Mouse (Mus musculus): ENCODE data around the gene Lpin2.

The Lpin2 gene

DNA sequence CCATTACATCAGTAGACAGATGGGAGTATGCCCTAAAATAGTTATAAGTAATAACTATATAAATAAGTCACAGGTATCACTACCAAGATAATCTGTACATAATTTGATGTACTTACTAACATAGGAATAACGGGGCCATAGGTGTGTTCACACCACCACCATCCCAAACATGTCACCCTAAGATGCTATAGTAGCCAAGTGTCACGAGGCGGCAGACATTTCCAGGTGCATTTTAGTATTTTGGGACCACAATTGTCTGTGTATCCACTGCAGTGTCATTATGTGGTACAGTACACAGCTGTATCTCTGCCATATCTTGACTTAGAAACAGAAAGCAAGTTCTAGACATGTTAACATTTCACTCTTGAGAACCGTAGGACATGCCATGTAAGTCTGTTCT lies 50.9 kb downstream of the Lpin2 start:
- no peak for DNase-seq (ENCODE audit: low spot score)

DNA sequence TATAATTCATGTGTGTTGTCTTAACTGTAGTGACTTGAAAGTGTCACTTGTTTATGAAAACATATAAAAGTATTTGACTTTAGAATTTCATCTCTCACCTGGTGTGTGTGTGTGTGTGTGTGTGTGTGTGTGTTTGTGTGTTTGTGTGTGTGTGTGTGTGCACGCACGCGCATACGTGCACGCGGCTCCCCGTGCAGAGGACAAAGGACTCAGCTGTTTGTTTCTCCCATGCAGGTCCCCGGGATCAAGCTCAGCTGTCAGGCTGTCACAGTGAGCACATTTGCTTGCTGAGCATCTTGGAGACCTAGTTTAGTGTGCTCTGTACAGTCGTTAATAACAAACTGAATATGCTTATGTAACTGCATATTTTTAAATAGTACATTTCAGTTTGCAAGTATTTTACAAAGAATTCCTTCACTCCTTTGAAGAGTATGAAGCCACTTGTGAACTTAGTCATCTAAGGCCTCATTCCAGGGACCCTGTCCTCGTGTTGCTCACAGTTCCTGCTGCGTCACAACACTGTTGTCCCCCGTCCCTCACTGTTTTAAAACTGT lies 51.8 kb downstream of the Lpin2 start:
- no peak for DNase-seq (ENCODE audit: low spot score)

DNA sequence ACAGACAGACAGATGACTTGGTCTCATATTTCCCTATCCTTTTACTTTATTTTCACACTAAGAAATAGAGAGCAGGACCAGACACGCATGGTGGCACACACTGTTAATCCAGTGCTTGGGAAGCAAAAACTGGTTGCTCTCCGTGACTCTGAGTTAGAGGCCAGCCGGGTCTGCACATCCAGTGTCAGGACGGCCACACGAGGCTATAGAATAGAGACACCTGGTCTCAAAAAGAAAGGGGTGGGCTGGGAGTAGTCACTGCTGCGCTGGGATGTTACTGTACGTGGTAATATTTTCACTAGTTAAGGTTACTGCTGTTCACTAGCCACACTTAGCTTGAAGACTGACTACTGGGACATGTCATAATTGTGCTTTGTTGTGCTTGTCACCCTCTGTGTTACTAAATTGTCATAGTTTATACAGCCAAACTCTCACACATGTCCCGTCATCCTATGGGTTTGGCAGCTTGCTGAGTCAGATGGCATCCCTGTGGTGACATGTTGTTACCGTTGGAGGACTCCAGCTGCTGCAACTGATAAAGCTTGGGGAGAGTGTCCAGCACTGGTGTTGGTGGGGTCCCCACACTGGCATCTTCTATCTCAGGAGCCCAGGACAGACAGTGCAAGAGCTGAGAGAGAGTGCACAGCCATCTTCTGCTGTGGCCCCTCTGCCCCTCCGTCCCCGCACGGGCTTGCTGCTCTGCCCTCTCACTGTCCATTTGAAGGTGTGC lies 53.0 kb downstream of the Lpin2 start:
- DNase-seq (ENCODE audit: low spot score): no peak

DNA sequence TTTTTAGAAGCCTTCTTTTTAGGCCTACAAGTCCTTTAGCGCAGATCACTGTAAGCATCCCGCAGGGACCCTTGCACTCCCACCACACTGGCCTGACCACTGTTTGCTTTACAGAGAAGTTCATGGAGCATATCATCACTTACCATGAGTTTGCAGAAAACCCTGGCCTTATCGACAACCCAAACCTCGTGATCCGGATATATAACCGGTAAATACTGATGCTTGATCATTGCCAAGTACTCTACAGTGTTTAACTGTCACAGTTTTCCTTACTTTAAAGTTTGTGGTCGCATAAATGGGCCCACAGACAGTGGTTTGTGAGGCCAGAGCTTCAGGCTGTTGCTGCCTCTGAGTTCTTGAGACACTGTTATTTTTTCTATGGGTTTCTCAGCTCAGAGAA lies 56.1 kb downstream of the Lpin2 start:
- DNase-seq (ENCODE audit: low spot score): no peak

DNA sequence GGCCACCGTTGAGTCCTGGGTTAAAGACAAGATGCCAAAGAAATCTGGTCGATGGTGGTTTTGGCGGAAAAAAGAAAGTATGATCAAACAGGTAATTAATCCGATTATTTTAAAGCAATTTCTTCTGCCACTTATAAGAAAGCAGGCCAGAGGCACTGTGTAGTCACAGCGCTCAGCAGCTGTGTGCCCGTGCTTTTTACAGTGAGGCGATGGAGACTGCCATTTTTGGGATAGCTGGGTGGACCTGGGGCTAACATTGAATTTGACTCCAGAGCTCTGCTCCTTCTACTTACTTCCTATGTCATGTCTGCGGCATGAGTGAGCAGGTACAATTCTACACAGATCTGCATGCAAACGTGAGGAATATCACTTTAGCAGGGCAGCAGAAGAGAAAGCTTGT lies 58.5 kb downstream of the Lpin2 start:
- no peak for DNase-seq (ENCODE audit: low spot score)

DNA sequence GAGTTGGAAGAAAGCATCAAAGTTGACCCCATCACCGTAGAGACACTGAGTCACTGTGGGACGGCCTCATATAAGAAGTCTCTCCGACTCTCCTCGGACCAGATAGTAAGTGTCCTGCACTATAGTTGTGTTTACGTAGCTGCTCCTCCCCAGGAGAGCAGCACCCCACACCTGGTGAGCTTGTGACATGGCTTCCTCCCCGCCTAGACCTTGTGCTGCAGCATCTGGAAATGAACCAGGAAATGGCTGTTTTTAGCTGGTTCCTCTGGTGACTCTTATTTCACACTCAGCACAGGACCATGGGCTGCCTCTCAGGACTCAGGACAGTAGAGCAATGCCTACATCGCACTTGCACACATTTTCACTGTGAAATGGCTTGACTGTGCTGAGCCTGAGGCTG lies 60.3 kb downstream of the Lpin2 start:
- DNase-seq (ENCODE audit: low spot score): no peak

DNA sequence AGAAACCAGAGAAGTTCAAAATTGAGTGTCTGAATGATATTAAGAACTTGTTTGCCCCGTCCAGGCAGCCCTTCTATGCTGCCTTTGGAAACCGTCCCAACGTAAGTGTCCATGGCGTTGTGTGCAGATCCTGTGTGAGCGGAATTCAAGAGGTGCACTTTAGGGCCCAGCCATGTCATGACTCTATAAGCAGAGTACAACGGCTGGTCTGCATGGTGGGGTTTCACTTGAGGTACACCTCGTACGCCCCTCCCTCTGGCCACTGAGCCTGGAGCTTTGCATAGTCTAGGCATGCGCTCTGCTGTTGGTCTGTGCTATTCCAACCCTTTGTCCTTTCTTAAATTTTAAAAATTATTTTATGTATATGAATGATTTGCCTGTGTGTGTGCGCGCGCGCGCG lies 62.8 kb downstream of the Lpin2 start:
- no peak for DNase-seq (ENCODE audit: low spot score)

DNA sequence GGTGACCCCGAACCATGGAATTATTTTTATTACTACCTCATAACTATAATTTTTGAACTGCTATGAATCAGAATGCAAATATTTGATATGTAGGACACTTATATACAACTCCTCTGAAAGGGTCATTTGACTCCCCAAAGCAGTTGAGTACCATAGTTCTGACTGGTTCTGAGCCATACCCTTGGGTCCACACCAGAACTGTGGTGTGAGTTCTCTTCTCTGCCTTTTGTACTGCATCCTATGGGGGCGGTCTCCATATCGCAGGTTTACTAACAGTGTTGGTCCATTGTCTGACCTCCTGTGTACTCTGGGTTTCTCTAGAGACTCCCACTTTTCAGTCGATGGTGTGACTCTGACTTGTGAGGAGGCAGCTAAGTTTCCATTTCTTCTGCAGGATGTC lies 63.7 kb downstream of the Lpin2 start:
- DNase-seq (ENCODE audit: low spot score): no peak

DNA sequence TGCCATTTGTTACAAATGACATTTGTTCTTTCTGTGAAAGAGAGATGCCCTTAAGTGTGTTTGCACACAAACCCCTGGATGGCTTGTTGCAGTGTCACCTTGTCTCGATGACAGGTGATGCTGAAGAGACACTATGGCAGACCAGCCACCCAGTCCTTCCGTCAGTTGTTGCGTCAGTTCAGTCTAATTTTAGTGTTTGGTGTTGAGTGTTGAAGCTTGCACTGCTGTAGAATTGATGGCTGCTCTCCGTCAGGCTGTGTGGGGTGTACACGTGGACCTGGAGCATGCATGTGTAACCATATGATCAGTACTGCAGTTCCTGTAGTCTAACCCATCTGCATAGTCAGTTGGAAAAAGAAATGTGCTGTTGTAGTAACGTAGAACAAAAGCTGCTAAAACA lies 66.6 kb downstream of the Lpin2 start:
- no peak for DNase-seq (ENCODE audit: low spot score)

DNA sequence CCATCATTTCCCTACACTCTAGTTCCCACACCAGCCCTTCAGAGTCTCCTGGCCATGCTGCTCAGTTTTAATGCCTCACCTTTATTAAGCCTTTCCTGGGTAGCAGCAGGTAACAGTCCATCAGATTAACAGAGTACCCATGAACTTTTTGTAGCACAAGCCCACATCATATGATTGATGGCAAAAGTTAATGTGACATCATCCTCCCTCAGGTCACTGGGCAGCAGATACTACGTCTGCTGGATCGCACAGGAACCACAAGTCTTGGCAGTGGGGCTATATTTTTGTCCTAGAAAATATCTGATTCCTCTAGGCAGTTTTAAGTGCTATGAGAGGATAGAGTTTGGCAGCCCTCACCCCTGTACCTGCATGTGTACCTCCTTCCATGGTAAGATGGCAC lies 67.7 kb downstream of the Lpin2 start:
- no peak for DNase-seq (ENCODE audit: low spot score)

DNA sequence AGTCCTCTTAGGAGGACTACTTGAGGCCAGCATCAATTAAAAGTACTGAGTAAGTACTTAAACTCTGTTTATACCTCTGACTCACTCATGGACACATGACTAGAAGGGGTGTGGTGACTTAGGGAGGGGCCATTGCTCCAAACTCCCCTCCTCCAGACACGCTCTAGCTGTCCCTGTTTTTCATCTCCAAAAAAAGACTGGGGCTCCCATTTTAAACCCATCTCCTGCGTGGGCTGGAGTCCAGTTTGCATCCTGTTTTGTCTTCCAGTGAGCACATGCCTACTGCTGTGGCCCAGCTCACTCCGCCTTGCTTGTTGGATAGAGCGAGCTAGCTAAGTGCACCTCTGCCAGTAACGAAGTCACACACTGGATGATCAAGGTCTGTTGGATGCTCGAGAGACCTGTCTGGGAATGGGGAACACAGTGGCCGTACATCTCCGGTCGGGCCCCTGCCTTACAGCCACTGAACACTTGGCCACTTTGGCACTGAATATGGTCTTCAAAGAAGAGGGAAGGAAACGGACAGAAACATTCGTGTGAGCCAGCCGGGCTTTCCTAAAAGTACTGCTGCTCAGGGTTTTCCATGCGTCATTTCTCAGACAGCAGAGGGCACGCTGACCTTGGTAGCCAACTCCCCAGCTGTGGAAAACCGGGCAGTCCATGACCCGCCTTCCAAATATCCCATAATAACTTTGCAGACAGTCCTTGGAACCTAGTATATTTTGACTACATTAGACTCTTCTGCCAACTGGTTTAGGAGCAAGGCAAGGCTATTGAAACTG lies 68.7 kb downstream of the Lpin2 start:
- DNase-seq (ENCODE audit: low spot score): no peak

DNA sequence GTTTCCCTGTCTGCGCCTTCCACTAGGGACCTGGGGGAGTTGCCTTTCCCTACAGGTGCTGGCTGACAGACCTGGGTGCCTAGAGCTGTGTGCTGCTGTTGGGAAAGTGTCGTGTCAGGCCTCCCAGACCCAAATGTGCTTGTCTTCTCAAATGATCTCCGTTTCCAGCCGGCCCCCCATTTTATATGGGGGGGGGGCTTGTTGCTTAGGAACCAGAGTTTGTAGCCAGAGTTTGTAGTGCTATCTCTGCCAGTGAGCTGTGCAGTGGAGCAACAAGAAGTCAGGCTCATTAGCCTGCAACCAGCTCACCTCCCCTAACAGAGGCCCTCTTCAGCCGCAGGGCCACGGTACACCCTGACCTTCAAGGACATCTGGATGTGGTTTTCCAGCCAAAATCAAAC lies 69.2 kb downstream of the Lpin2 start:
- peak; percentile 41 for DNase-seq (ENCODE audit: low spot score)

DNA sequence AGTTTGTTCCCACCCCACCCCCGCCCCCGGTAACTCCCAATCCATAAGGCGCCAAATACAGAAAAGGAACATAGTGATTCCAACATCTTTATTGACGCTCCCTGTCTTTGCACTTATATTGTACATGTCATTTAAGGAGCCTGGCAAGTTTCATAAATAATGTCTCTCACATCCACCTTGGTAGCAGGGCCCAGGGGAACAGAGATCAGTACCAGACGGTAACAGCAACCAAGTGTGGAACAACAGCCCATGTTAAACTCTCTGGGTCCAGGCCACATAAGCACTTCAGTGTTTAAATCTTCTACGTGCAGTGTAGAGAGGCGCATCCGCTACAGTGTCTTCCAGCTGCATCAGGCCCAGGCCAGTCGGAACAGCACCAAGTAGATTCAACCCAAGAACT lies 69.7 kb downstream of the Lpin2 start:
- no peak for DNase-seq (ENCODE audit: low spot score)

DNA sequence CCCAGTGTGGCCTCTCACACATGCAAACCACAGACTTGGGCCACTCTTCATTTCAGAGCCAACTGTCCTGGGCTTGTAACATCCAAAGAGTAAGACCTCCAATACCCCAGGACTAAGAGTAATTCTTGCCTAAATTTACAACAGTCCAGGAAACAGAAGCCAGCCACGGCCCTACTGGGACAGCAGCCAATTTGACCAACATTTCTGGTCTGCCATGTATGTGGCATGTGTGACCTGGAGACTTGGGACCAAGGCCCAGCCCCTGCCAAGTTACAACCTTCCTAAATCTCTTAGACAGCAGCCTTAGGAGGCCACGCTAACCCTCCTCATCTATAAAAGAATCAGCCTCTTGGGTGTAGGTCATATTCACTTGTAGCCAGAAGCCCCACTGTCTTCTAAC lies 71.0 kb downstream of the Lpin2 start:
- no peak for DNase-seq (ENCODE audit: low spot score)

DNA sequence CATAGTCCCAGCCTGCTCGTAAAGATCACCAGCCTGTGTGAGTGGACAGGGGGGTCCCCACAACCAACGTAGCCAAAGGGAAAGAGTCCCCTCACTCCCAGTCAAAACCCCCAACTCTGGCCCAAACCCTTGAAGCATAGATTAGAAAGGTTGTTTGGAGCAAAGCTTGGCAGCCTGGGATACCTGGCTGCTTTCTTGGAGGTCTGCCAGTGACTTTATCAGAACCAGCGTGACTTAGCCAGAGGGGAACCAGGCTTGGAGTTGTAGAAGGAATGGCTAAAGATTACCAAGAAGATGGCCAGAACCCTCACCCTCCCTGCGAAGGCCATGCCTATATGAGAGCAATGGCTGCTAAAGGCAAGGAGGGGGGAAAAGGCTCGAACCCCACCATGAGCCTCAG lies 71.7 kb downstream of the Lpin2 start:
- DNase-seq (ENCODE audit: low spot score): no peak

DNA sequence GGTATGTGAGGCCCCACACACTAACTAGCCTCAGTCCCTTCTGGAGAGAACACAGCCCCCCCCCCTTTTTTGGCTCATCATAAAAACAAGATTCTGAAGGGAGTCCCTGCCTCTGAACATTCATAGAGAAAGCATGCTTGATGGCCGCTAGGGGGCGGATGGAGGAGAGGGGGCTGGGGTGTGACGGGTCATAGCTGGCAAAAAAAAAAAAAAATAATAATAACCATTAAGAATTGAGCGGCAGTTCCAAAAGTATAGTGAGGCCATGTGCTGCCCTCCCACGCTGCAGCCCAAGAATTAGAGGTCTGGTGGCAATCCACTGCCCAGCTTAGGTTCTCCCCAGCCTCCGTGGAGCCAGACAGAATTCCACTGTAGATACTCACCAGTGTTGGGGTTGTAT lies 72.4 kb downstream of the Lpin2 start:
- DNase-seq (ENCODE audit: low spot score): no peak

DNA sequence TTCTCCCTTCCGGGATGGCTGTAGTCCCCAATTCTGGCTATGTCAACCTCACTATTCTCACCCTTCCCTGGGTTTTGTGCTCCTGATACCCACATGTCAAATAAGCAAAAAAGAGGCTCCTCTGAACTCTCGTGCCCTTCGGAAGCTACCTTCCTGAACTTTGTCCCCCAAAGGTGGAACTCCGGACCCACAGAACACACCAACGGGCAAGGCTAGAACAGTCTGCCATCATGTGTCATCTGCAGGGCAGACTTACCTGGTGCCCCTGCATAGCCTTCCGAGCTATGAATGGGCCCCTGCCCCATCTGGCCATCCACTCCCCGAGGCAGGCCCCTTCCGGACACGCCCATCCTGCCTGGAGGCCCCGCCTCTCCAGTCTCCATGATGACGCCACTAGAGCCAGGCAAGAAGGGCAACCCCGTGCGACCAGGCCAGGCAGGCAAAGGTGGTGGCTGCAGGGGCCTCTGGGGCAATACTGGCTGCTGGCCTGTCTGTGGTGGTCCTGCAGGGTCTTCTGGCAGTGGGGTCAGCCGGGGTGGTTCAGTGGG lies 73.8 kb downstream of the Lpin2 start:
- no peak for DNase-seq (ENCODE audit: low spot score)

DNA sequence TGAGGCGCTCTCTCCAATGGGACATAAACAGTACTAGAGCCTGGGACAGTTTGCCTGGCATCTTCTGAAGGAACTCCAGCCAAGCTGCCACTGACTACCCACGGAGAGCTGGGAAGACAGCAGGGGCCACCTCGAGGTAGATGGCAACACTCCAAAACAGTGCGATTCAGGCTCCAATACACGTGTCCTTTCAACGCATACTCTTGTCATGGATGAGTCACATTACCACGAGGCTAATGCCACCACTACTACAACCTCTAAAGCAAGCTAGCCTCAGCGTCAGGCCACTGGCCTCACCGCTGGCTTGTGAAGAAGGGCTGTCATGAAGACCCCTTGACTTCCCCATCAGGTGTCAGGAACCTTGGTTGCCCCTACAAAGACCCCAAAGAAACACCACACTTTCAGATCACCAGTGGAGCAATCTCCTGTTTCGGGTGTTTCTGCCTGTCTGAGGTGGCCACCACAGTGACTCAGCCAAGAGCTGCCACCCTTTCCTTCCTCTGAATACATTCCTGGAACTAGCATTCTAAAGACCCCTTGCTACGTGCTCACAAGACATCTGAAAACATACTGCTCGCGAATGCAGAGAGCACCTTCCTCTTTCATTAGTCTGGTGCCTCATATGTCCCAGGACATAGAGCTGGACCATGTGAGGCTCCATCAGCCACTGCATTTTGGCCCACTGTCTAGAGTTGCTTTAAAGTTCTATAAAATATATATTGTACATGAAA lies 74.6 kb downstream of the Lpin2 start:
- no peak for DNase-seq (ENCODE audit: low spot score)

DNA sequence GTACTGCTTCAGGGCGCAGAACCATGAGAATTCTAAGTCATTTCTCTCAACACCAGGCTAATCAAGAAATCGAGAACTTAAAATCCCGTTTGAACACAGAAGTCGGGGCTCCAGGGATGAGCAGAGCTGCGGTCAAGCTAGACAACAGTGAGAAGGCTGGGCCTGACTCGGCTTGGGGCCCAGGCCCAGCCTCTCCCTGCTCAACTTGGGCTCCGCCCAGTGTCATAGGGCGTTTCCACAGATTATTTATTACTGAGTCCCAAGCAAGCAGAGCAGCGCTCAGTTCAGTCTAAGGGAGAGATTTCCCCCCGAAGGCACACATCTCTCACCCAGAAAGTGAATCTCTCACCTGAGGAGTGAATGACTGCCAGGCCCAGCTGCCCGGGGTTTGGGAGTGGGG lies 77.4 kb downstream of the Lpin2 start:
- no peak for DNase-seq (ENCODE audit: low spot score)

DNA sequence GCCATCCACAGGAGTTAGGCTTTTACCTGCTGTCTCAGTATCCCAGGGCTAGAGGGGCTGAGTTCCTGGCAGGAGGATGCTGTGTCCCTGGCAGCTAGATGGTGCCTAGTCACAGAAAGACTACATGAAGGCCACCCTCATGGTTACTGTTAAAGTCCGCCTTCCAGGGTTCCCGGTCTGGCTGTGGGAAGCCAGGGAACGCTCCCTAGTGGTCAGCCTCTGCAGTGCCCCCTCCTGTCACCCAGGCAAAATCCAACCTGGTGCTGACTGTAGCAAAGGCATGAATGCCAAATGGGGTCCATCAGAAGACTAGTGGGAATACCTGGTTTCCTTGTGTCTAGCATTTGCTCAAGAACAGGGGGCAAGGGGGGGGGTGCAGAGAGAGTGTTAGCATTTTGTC lies 78.3 kb downstream of the Lpin2 start:
- DNase-seq (ENCODE audit: low spot score): no peak

DNA sequence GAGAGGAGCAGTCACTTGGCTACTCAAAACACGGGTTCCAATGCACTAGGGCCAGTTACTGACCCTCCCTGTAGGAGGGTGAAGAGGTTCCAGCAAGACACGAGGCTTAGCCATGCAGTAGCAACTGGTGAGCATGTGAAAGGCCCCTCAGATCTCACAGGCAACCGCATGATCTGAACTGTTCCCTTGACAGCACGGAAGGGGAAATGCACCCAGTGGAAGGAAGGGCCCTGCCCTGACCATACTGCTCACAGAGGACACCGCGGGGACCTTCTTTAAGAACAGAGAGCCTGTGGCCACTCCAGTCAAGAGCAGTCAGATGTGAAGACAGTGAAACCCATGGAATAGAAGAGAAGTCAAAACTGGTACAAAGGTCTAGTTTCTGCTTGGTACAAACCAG lies 80.8 kb downstream of the Lpin2 start:
- no peak for DNase-seq (ENCODE audit: low spot score)

DNA sequence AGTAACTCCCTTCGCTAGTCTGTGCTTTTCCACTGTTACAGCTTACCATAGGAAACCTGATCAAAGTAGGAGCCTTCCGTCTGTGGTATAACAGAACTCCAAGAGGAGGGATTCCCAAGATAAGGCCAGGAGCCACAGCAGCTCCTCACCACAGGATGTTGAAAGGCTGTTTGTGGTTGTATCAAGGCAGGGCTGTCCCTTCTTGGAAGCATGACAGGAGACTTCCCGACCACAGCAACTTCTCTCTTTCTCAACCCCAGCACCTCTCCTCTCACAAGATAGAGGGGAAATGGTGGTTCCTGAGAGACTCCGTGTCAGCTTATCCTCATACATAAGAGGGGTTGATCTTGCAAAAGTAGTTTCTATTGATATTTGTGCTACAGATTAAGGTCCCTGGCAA lies 82.4 kb downstream of the Lpin2 start:
- no peak for DNase-seq (ENCODE audit: low spot score)
